Mouse (Mus musculus): ENCODE results near the gene Cxadr. TPM values are rescaled to one million over a fixed set of nuclear protein-coding genes. Genes with fewer than 3 reads are reported as not detected.

Gene Cxadr
- total RNA-seq (2021), result under 1 TPM; 0.57 to 0.71 TPM
- long read RNA-seq, experiment 1, result 0 reads
- long read RNA-seq, experiment 2, result 0 reads

DNA sequence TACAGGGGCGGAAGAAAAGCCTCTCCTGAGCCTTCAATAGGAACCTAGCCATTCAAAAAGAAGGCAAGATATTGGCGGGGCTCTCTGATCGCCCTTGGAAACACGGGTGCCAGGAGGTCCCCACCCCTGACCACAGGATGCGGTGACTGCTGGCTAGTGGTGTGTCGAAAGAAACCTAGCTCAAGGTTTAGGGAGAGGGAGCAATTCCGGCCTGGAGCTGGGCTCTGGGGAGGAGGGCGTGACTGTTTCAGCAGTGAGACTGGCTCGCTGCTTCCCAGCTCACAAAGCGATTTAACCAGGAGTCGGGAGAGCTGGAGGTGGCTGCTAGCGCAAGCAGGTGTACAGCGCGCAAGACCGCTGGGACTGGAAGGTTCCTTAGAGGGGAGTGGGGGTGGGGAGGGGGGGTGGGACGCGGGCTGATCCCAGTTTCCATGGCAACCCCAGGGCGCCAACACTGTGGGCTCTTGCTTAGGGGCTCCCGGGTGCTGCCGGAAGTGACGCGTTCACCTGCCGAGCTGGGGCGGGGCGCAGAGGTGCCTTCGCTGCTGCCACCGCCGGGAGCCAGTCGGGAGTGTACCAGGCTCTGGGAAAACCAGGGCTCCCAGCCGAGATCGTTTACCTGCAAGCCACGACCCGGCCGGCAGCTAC lies at the start of gene Cxadr:
Gene Cxadr, plus strand, starts transcription at position 307 of the 648 bp plus-strand sequence.
- DNase-seq (ENCODE audit: low spot score), result peak; percentile 28

DNA sequence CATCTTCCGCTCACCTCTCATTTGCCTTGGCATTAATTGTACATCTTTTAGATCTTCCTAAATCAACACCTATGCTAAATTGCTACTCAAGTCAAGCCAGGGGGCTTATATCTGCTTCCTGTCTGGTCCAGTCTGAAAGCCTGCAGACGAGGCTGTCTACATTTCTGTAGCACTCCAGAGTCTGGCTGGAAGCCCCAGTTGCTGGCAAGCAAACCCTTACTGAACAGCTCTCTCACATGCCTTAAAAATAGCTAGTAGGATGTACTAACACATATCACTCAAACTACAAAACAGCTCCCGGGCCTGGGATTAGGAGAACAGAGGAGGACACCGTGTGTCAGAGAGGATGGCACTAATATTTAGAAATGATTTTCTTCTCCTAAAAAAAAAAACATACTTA lies 42.3 kb upstream of the Cxadr start:
- DNase-seq (ENCODE audit: low spot score), result peak; percentile 42

DNA sequence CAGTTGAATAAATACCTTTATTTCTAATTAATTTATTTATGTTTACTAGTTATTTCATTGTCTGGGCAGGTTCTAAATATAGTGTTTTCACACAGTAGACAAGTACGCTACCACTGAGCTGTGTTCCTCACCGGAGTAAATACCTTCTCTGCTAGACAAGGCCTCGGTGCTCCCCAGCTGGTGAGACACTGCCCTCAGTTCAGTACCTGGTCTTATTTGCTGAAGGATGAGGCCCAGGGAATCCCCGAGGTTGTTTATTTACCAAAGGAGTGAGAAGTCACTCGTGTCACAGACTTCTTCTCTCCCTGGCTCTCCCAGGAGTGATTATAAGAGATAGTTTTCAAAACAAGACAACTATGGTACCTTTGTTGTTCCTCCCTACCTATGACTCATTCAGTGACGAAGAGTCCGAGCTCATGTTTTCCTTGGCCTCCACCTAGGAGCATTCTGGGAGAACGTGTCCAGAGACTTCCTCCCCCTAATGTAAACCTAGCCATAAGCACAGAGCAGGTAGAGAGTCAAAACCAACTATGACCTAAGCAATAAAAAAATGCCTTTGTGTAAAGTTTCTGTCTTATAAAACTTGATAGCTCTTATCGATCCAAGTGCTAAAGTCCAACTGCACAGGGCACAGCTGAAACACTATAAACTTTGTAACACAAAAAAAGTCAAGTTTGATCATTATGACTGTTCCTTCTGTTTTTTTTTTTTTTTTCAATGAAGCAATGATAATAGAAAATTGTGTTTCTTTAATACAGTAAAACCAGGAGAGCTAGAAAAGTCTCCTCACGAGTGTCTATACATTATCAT lies 41.0 kb upstream of the Cxadr start:
- no peak for DNase-seq (ENCODE audit: low spot score)

DNA sequence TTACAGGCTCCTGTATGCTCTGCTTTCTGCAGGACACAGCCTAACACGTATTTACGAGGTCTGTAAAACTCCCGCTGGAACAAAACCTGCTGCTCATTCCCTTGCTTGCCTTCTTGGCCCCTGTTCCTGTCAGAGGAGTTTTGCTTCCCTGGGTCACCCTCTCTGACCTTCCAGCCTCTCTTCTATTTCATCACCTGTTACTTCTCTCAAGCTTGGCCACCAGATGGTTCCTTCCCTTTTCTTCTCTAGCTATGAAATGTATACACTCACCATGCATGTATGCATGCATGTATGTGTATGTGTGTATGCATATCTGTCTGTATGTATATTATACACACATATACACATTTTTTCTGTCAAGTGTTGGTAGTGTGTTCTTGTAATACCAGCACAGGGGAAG lies 39.8 kb upstream of the Cxadr start:
- no peak for DNase-seq (ENCODE audit: low spot score)

DNA sequence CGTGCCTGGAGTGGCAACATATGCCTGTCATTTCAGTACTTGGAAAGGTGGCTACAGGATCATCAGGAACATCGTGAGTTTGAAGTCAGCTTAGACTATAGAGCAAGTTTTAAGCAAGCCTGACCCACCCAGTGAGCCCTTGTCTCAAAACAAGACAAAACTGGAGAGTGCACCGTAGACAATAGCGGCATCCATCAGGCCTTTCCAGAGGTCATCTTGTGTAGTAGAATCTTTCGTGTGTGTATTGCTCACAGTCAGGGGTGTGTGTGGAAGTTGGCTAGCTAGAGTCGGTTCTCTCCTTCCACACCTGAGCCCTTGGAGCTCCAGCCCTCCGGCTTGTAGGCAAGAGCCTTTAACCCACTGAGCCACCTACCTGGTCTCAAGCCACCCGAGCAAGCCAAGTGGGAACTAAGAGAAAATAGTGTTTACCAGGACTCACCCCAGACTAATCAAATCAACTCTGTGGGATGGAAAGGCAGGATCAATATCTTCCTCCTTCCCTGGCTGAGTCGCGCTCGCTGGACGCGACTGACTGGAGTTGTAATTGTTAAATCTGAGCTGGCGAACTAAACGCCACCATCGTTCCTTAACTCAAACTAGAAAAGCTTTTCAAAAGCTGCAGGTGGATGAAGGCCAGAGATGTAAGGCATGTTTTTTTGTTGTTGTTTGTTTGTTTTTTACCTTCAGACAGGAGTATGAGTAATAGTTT lies 36.7 kb upstream of the Cxadr start:
- DNase-seq (ENCODE audit: low spot score), result no peak

DNA sequence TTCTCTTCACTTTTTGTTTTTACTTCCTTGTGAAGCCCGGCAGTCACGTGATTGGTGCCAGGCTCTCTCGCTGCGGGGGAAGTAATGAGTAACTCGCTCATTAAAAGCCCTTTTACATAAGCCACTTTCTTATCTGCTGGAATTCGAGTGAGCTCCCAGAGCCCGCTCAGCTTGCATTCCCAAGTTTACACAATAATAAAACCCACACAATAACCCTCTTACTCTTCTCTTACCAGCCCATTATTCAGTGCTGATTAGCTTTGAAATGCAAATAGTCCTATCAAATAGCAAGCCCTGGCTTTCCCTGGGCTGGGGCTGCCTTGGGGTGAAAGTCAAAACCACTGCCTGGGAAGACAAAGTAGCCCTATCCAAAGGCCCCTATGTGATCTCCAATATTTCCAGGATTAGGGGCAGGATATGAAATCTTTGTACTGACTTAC lies 36.1 kb upstream of the Cxadr start:
- peak; percentile 30 for DNase-seq (ENCODE audit: low spot score)

DNA sequence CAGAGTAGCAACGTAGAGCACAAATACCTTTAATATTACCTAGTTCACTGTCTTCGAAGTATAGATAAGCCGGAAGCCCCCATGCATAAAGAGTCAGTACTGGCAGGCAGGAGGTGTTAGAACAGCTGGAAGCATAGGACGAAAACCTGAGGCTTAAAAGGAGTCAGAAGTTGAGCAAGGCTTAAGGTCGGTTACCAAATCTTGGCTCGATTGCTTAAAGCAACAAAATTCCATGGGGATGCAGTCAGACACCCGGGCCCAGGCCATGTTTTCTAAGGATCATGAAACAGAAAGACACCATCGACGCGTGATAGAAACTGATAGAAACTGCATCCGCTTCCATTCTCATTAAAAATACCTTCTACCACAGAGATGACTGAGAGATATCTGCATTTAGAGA lies 35.5 kb upstream of the Cxadr start:
- no peak for DNase-seq (ENCODE audit: low spot score)

DNA sequence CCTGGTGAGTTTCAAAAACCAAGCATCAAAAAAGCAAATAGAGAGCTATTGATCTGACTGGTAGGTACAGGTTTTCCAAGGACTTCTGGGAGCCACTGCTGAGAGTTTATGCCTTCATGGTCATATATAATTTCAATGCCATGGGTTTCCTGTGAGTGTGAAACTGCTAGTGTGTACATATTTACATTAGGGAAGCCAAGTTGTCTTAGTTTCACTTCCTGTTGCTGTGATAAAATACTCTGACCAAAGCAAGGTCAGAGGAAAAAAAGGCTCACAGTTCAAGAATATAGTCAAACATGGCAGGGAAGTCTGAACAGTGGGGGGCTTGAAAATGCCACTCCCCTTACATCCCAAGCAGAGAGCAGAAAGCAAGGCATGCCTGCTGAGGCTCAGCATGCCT lies 33.8 kb upstream of the Cxadr start:
- no peak for DNase-seq (ENCODE audit: low spot score)

DNA sequence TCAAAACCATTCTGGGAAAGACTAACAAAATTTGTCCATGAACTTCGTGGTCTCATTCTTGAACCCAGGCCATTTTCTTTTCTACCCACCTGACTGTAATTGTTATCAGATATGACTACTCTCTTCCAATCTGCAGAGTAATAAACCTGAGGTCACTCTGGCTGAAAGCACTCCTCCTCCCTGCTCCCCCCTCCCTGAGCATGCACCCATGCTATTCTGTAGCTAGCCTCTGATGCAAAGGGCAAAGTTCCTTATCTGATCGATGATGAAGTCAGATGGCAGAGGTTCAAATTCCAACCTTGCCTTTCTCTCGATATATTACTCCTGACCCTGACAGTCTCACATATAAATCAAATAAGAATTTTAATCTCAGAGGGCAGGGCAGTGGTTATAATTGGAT lies 33.1 kb upstream of the Cxadr start:
- DNase-seq (ENCODE audit: low spot score), result no peak

DNA sequence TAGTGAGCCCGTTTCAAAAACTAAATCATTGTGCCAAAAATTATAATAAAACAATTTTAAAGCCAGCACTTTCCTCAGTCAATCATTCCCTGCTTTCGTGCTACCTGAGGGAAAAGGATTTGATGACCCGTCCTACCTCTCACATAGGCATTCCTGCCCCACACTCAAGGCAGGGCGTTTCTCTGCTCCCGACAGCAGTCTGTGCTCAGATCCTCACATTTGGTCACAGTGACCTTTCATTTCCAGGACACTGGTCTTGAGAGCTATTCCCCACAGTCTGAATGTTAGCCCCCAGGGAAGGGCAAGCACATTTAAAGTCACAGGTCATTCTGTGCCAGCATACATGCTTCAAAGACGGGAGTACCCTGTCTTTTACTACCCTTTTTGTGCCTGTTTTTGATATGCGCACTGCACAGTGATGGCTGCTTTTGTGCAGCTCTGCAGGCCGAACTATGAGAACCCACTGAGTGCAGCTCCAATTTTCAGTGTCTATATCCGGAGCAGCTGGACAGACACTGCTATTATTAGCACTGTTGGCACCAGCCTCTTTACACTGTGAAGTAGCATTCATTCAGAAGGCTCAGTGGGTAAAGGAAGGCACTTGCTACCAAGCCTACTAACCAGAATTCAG lies 26.3 kb upstream of the Cxadr start:
- DNase-seq (ENCODE audit: low spot score), result peak; percentile 56

DNA sequence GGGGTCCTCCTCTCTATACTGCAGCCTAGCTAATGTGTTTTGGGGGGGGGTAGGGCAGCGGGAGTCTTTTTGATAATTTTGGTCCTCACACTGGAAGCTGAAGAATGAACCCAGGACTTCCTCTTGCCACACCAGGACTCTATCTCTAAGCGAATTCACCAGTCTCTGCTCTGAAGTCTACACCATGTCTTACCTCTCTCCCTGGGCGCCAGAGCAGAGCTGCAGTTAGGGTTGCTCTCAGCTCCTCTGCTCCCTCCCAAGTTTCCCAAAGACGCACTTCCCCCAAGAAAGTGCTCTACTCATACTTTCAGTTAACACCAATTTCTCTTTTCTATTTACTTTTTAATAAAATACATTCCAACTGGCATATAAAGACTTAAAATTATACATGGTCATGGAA lies 23.7 kb upstream of the Cxadr start:
- no peak for DNase-seq (ENCODE audit: low spot score)

DNA sequence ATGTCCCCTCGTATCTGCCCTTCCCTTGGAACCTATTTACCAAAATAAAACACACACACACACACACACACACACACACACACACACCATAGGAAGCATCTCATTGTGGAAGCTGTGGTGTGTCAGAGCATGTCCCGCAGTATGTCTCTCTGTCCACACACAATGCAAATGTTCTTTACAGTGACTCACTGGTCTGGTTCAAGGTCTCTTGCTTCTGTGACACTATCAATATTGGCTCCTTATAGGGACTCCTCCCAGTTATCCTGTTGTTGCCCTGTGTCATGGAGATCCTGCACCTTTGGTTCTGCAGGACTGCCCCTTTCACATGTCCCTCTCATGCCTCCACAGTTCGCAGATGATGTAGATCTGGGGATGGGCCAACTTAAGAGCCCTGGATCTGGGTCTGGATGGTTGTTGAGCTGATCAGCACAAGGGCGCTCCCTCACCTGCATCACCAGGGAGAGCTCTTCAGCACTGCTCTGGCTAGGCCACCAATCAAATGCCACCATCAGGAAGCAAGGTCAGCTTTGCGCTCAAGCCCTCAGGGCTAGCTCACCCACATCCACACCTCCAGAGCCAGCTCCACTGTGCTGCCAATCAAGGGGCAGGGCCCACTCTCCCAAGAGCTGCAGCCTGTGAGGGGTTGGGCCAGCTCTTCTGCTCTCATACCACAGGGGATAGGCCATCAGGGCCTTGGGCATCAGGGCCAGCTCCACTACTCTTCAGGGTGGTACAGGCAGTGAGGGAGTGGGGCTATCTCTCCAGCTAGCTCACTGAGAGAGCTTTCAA lies 21.0 kb upstream of the Cxadr start:
- DNase-seq (ENCODE audit: low spot score), result no peak

DNA sequence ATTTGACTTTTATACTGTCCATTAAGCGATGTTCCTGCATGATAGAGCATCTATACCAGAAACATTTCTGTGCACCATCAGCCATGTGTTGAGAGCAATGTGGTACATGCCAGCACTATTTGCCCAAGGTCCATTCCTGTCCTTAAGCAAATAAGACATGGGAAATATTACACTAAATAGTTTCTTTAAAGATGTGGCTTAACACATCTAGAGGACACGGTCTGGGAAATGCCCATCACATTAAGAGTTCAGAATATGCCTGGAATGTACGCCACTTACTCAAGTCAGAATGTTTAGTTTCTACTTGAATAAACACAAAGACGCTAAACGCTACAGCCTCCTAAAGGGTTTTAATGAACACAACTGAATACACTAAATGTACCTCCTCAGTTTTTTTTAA lies 18.1 kb upstream of the Cxadr start:
- no peak for DNase-seq (ENCODE audit: low spot score)

DNA sequence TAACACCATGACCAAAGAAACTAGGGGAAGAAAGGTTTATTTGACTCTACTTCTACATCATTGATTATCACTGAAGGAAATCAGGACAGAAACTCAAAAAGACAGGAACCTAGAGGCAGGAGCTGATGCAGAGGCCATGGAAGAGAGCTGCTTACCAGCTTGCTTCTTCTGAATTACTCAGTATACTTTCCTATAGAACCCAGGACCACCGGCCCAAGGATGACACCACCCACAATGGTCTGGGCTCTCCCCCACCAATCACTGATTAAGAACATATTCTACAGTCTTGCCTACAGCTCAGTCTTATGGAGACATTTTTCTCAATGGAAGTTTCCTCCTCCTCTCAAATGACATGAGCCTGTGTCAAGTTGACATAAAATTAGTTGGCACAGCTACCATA lies 7.2 kb upstream of the Cxadr start:
- DNase-seq (ENCODE audit: low spot score), result no peak

DNA sequence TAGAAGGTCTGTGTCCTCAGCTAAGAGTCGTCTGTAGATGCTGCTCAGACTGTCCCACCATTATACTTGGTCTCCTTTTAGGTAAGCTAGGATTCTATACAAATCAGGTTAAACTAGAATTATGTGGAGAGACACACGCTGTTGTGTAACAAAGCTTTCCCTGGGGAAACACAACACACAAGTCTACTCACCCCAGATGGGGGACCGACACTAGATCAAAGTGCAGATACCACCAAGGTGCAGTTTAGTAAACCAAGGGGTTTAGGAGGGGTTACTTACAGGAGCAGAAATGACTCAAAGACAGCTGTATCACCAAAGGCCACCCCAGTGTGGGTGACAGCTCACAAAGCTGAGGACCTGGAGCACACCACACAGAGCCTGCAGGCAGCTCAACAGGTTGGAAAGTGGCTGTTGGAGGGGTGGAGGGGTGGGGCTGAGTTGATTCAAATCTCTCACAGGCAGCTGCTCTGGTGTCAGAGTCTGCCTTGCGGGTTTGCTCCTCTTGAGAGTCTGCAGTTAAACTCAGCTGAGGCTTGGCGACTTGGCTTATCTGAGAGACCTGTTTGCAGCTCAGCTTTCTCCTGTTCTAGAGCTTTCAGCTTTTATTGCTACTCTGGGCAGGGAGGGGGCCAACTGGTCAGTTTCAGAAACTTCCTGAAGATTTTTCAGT lies 6.5 kb upstream of the Cxadr start:
- DNase-seq (ENCODE audit: low spot score), result no peak

DNA sequence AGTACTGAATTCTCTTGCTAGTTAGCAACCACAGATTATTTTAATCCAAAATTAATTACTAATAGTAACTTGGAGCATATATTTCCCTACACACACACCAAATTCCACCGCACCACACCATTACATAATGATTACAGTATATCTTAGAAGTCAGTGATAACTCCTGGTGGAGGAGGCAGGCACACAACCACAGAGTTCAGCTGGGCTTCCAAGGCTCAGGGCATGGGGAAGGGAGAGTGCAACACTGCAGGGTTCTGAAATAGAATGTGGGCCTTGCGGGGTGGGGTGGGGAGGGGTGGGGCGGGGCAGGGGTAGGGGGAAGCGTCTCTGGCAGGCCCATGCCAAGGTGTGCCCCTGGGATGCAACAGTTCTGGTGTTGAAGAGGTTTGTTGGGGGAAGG lies 5.7 kb upstream of the Cxadr start:
- no peak for DNase-seq (ENCODE audit: low spot score)

DNA sequence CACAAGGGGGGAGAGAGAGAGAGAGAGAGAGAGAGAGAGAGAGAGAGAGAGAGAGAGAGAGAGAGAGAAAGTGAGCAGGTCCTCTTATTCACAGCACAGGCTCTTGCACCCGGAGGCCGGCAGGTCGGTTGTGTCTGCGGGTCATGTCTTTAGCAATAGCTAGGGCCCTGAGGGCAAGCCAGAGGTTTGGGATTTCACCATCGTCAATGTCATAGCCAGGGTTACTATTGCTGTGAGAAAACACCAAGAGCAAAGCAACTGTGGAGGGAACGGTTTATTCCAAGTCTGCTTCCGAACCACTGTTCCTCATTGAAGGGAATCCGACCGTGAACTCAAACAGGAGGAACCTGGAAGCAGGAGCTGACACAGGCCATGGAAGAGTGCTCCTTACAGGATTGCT lies 5.2 kb upstream of the Cxadr start:
- DNase-seq (ENCODE audit: low spot score), result no peak

DNA sequence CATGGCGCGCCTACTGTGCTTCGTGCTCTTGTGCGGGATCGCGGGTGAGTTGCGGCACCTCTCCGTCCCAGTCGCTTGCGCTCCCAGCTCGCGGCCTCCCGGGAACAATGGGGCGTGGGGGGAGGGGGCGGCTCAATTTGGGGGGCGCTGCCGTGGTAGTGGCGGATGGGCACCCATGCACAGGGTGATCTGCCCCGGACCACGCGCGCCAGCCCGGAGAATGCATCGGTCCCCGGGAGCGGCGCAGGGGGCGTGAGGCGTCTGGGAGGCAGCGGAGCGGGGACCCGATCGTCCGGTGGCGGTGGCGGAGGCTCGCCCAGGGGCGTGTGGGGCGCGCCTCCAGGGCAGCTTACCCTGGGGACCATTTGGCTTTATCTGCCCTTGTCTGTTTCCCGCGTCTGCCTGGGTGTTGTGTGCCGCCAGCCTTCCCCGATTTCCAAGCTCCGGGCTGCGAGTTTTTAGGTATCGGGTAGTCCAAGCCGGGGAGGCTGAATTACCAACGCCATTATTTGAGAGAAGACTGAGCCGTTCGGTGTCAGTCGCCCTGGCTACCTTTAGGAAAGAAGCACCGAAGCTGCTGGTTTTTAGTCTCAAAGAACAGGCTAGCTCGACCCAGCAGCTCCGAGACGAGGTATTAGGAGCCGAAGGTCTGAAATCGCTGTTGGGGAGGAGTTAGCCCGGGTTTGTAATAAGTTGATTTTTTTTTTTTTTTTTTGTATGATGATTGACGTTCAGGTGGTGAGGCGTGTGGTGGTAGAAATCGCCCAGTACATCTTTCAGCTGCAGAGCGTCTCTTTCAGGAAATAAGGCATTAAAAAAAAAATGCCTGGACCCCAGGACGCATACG lies 765 bp downstream of the Cxadr start:
- peak; percentile 6 for DNase-seq (ENCODE audit: low spot score)

DNA sequence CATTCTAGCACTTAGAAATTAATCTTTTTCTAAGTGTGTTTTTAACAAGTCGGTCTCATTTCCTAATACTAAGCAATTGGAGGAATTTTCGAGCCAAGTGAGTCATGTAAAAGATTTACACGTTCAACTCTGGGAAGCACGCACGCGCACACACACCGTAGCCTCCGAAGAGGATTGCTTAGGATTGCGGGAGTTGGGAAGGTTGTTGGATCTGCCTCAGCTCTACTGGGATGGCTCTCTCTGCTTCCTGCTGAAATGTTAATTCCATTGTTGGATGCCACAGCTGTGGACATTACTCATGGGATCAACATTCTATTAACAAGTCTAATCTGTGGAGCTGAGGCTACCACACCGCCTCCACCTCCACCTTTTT lies 1.4 kb downstream of the Cxadr start:
- peak; percentile 6 for DNase-seq (ENCODE audit: low spot score)

DNA sequence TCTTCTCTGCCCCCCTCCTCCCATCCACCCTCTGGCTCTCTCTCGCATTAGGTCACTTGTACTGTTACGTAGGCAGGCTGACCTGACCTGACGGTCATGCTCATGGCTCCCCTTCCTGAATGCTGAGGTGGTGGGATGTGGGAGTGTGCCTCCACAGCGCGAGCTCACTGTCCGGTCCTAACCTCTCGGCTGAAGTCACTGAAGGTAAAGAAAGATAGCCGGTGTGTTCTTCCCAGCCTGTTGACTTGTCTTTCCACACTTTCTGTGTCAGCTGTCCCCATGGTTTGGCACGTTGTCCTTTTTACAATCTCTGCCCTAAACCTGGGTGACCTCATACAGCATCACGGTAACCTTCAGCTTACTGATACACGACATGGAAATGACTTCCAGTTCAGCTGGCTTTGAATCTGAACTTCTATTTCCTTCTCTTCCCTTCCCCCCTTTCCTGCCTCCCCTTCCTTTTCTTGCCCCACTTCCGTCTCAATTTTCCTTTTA lies 4.4 kb downstream of the Cxadr start:
- DNase-seq (ENCODE audit: low spot score), result no peak
